Mouse (Mus musculus): ENCODE results near the gene Mtmr4.

The Mtmr4 gene

DNA sequence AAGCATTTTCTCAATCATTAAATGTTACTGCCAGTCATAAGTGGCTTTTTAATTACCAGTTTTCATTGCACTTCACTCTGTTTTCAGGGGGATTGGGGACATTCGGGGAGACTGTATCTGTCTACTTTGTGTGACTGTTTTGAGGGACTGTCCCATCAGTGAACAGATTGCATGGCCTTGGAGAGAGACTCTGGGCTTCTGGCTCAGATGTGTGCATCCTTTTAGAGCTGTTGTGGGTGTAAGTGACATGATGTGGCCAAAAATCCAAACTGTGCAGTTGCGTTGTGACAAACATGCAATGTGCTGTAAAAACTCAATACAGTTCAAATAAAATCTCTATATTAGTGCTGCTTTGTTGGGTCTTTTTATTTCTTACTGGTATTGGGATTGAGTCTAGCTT lies 24.0 kb downstream of the Mtmr4 start:
- DNase-seq (ENCODE audit: low spot score), result no peak

DNA sequence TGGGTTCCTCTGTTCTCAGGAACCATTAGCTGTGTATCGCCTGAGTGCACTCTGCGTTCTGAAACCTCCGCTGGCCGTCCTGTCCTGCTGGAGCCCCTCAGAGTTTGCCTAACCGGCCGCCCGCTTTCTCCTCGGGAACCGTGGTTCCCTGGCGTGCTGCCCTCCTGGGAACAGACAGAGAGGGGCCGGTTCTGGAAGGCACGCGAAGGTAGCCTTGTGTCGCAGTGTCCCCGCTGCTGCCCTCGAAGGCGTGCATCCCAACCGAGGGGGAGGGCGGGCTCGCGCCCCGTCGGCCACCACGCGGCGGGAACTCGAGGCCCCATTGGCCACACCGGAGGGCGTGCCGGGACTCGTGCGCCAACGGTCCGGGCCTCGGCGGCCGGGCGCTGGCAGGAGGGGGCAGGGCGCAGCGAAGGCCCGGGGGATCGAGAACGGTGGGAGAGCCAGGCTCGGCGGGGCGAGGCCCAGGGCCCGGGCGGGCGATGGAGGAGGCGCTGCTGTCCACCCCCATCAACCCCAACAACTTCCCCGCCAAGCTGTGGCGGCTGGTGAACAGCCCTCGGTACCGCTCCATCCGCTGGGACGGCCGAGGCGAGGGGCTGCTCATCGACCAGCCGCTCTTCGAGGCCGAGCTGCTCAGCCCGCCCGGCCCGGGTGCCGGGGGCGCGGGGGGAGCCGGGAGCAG lies 25.0 kb downstream of the Mtmr4 start, which contains the start of gene Hsf5:
Hsf5 (plus strand) TSS at position 375 of the 685 bp plus-strand sequence.
- DNase-seq (ENCODE audit: low spot score), result no peak

DNA sequence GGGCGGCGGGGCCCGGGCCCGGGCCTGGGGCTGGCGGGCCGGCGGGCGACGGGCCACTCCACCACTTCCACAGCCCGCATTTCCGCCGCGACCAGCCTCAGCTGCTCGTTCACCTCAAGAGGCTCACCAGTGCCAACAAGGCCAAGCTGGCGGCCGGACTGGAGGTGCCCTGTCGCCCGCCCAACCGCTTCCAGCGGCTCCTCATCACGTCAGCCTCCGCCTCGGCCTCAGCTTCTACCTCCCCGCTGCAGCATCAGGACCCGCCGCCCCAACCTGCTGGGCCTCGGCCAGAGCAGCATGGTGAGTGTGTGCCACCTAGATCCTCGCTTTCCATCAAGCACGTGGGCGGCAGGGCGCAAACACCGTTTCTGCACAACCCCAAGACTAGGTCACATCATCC lies 25.6 kb downstream of the Mtmr4 start:
- DNase-seq (ENCODE audit: low spot score), result no peak

DNA sequence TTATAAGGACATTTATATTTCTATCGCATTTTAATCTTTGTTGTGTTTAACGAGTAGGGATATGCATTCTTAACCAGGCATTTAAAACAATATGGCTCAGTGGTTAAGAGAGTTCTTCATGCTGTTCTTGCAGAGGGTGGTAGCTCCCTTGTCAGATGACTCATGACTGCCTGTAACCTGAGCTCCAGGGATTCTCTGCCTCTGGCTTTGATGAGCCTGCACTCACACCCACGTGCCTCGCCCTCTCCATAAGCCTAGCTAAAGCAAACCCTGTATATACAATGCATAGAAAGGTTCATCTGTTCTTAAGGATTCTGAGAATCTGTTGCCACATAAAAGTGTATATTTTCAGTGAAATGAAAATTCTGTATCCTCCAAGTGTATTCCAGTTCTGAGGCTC lies 31.2 kb downstream of the Mtmr4 start:
- no peak for DNase-seq (ENCODE audit: low spot score)

DNA sequence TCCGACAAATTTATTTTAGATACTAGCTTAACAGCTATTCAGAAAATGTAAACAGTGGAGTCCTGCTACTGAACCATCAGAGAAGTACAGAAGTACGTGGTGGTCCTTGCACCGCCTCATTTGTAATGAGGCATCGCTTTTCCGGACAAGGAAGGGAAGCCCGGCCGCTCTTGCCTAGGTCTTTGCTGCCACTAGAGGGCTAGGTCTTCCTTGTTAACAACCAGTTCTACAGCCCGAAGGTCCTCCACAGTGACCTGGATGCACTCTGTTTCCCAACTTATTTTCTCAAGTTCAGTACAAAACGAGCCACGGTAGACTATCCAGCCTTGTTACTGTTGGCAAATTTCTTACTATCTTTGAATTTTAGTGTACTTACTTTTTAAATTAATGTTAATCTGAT lies 37.9 kb downstream of the Mtmr4 start:
- DNase-seq (ENCODE audit: low spot score), result peak; percentile 76

DNA sequence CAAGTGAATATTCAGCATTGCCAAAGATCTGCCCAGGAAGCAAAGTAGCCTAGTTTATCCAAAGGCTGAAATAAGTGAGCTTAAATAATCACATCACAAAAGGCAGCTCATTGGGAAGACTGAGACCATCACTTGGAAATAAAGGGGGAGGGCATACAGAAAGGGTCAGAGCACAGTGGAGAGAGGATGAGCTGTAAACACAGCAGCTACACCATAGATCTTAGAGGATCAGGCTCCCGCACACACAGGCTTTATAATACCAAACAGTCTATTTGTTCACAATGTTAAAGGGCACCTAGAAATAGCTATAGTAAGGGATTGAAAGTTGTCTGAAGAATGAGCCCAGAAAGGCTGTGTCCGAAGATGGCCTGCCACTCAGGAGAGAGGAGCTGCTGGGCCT lies 46.8 kb downstream of the Mtmr4 start:
- DNase-seq (ENCODE audit: low spot score), result no peak

DNA sequence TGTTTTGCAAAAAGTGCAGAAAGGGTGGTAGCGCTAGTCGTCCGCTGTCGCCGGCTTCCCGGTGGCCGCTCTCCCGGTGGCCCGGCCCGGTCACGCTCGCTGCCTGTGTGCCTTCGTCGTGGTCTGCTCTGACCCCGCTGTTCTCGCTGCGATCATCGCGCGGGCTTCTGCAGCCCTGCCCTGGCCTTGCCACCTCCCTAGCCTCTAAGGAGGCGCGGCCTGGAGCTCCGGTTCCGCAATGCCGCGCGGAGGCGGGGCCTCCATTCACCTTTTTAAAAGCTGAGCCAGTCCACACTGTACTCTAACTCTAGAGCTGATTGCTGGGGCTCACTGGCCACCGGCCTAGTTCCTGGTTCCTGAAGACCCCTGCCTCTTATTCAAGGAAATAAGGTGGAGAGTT lies 47.2 kb downstream of the Mtmr4 start:
- DNase-seq (ENCODE audit: low spot score), result peak; percentile 68

DNA sequence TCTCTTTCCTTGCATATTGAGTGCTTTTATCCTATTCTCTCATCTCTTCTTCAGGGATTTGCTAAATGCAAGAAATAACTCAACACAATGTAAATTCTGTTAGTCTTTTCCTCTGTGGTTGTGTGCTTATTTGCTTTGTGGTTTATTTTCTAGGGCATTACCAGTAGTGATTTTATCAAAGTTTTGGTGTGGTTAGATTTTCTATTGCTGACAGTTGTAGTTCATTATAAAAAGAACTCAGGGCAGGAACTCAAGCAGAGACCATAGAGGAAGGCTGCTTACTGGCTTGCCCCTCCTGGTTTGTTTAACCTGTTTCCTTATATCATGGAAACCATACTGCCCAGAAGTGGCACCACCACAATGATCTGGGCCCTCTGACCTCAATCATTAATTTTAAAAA lies 50.9 kb downstream of the Mtmr4 start:
- no peak for DNase-seq (ENCODE audit: low spot score)

DNA sequence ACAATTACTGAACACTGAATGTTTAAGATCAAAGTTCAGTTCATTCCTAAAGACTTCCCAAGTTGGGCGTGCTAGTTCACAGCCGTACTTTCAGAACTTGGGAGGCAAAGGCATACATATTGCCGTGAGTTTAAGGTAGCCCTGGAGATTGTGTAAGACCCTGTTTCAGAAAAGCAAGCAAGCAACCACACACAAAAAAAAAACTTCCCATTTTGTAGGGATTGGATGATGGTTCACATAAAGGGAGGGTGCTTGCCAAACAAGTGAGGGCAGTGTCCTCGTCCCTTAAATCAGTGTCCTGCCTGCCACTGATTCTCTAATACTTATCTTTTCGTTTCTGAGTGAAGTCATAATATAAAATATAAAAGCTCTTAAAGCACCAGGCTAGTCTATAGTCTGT lies 62.7 kb downstream of the Mtmr4 start:
- DNase-seq (ENCODE audit: low spot score), result no peak

DNA sequence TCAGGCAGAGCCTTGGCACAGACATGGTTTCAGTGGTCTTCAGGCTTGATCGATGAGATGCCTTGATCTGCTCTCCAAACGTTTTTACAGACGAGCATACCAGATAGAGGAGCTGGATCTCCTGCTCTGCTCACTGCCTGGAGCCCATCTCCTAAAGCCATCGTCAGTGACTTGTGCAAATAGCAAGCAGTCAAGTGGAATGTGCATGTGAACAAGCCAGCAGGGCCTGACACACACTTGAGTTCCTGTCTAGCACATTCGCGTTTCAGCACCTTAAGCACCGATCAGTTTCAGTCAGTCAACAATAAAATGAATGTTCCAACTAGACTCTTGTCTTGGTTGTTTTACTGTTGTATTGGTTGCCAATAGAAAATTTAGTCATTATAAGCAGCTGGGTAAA lies 67.3 kb downstream of the Mtmr4 start:
- no peak for DNase-seq (ENCODE audit: low spot score)

DNA sequence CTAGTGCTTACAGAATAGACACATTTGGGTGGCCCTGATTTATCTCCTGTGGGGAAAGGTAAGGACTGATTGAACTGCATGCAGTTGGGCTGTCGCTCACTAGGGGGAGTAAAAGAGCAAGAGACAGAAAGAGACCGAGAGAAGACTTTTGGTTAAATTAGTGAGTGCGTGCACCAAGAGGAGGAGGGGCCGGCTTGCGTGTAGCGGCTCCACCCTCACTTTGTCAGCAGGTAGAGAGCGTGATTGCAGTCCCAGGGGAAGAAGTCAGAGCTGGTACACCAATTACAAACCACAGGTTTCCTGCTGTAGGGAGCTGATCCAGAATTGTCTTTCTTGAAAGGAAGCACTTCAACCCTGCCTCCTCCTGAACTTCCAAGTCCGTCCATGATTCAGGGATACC lies 70.4 kb downstream of the Mtmr4 start, which contains the start of gene Rnf43:
Rnf43 (plus strand) TSS at position 316 of the 400 bp plus-strand sequence.
- DNase-seq (ENCODE audit: low spot score), result peak; percentile 90

DNA sequence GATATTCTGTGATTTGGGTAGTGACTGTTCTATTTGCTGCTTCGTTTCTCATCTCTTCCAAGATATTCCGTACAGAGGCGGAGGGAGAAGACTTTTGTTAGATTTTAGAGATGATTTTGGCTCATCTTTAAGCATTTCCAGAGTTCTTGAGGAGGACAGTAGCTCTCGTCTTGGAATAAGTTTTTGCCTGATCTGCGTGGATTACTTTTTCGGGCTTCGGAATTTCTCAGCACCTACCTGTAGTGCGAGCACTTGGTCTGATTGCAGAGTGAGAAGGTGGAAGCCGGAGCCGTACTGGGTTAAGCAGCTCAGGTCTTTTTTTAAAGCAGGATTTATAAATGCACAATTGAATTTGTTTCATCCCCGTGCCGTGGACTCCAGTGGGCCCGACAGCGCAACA lies 70.9 kb downstream of the Mtmr4 start:
- DNase-seq (ENCODE audit: low spot score), result no peak

DNA sequence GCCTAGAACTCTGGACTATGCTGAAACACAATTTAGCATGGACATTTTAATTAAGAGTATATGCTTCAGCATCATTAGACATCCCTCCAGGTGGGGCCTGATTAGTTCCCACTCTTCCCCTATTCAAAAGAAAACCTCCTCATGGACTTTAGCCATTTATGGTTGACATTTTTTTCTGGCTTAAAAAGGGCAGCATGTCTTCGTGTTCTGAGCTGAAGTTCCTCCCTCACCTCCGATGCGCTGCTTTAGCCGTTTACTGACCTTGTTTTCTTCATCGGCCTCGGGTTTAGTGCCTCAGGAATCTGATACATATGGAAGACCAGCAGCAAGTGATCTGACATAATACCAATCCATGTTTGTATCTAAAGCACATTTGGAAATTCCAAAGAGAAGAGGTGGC lies 72.0 kb downstream of the Mtmr4 start:
- no peak for DNase-seq (ENCODE audit: low spot score)

DNA sequence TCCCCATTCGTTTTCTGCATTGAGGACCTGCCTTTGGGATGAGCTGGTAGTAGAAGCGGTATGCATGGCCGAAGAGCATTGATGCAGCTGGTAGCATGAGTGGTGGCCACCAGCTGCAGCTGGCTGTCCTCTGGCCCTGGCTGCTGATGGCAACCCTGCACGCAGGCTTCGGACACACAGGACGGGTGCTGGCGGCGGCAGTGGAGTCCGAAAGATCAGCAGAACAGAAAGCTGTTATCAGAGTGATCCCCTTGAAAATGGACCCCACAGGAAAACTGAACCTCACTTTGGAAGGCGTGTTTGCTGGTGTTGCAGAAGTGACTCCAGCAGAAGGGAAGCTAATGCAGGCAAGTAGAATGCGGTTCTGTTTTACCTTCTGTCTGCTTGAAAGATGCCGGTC lies 72.6 kb downstream of the Mtmr4 start:
- DNase-seq (ENCODE audit: low spot score), result no peak

DNA sequence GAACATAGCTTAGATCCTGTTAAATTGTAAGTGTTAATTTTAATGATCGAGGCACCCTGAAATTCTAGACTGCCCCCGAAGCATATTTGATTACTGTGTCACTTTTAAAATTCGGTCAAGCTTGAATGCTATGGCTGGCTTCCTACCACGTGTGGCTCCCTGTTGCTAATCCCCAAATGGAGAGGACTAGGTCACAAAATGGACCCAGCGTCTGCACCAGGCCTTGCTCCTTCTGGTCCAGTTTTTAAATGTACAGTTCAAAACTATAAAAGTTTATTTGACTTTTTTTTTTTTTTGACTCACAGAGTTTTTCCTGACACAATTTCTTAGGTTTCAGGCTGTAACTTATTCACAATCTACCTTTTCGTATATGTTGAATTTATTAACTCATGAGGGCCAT lies 73.3 kb downstream of the Mtmr4 start:
- DNase-seq (ENCODE audit: low spot score), result no peak

DNA sequence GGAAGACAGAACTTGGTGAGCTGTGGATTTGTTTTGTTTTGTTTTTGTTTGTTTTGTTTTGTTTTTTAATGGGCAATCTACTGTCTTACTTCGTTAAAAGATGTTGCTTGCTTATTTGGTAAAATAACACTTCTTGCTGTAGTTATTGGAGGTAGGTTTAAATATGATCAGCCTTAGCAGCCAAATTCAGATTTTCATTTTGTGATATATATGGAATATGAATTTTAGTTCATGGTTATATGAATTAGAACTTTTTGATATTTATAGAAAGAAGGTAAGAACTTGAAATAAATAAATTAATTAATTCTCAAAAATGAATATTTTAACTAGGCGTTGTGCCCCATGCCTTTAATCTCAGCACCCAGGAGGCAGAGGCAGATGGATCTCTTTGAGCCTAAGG lies 73.7 kb downstream of the Mtmr4 start:
- no peak for DNase-seq (ENCODE audit: low spot score)

Data from retina, embryonic 14.5 days (tissue).